Mouse (Mus musculus) right cerebral cortex, postnatal 10 days (tissue): Measurements from ENCODE around the gene Spin2-ps6.
"Not testable (repeated sequence)": the region's sequence is repeated elsewhere in the genome, so short reads cannot be mapped to it uniquely, and the experiment has no call there.

Source experiments
- DNase-seq, 2 experiments: peaks; one replicate each; pipeline ENCODE4 v3.0.0; 2021; ENCODE audit warnings: low spot score in 2 of 2

The Spin2-ps6 gene

DNA sequence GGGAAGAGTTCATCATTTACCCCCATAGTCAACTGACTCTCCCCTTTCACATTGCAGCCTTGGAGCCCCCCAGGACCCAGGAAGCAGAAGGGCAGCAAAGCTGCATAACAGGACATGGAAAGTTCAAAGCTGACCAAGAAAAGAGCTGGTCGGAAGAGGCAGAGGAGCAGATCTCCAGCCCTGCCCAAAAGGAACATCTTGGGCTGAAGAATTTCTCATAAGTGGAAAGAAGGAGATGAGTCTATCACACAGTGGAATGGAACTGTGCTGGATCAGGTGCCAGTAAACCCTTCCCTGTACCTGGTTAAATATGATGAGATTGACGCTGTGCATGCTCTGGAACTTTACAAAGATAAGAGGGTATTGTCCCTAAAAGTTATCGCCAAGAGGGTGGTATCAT, at the start of gene Spin2-ps6:
Spin2-ps6 (plus strand) TSS at position 301 of the 400 bp plus-strand sequence.
- not testable (repeated sequence) for DNase-seq
